Mouse (Mus musculus): Measurements from ENCODE around the gene Clk2.
"Not testable (repeated sequence)": the region's sequence is repeated elsewhere in the genome, so short reads cannot be mapped to it uniquely, and the experiment has no call there.

The Clk2 gene

GRCm38 (mm10) chr3:89161207-89161606 is 3.4 kb upstream of the Clk2 start:
- DNase-seq = not testable (repeated sequence)

- DNase-seq = no peak
These were observed 2.8 kb upstream of the Clk2 start for GRCm38 (mm10) chr3:89161786-89162185.

DNA sequence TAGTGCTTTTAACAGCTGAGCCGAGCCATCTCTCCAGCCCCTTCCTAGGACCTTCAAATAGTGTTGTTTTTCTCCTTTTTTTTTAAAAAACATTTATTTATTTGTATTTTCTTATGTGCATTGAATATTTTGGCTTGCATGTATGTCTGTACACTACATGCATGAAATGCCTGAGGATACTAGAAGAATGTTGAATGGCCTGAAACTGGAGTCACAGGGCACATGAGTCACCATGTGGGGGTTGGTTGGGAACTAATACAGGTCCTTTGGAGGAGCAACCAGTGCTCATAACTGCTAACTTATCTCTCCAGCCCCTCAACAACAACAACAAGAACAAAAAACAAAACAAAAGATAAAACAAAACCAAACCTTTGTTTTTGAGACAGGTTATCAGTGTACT is 1.5 kb upstream of the Clk2 start:
- no peak for DNase-seq

DNA sequence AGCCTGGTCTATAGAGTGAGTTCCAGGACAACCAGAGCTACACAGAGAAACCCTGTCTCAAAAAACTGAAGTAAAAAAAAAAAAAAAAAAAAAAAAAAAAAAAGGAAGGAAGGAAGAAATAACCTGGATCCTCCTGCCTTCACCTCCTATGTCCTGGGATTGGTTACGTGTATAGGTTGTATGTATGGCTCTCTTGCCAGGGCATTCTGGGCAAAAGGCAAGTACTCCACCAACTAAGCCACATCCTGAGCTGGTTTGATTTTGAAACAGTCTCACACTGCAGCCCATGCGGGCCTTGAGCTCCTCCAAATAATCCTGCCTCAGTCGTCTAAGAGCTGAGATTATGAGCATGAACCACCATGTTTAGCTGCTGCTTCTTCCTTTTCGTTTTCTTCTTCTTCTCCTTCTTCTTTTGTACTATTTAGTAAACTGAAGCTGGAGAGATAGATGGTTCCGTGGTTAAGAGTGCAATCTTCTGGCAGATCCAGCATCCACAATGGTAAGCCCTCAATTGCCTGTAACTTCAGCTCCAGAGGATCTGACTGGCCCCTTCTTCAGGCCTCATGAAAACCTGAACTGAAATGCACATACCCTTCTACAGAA is 851 bp upstream of the Clk2 start:
- DNase-seq = peak; percentile 32

- DNase-seq = no peak
These were observed 774 bp downstream of the Clk2 start for GRCm38 (mm10) chr3:89165268-89165870.

GRCm38 (mm10) chr3:89166945-89167344 is 2.4 kb downstream of the Clk2 start:
- DNase-seq = no peak

GRCm38 (mm10) chr3:89174844-89175243 is 10.2 kb downstream of the Clk2 start:
- DNase-seq = no peak

DNA sequence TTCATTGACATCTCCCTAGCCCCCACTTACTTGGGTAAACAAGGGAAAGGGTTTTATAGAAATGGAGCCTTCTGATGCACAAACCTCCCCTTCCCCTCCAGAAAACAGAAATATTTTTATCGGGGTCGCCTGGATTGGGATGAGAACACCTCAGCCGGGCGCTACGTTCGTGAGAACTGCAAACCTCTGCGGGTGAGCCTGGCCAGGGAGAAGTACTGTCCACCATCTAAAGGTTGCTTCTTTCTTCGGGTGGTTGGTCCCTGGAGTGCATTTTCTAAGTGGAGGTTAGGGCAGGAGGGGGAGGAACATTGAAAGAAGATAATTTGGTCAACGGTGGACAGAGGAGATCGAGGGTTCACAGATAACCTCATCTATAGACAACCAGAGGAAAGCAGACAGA is 10.9 kb downstream of the Clk2 start:
- no peak for DNase-seq

DNA sequence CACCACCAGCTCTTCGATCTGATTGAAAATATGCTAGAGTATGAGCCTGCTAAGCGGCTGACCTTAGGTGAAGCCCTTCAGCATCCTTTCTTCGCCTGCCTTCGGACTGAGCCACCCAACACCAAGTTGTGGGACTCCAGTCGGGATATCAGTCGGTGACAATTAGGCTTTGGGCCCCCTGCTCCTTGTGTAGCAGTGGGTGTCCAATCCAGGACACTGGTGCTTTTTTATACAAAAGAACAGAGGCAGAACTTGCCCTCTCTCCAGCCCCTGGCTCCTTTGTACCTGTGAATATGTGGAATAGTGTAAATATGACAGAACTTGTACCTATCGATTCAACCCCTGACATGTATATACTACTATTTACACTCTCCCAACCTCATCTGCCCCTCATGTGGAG is 11.8 kb downstream of the Clk2 start:
- no peak for DNase-seq

- peak; percentile 83 for DNase-seq
These were observed 12.9 kb downstream of the Clk2 start, which contains the start of gene Scamp3 for GRCm38 (mm10) chr3:89177242-89178106. Gene Scamp3 (plus strand): TSS chr3:89177473.

- DNase-seq = no peak
These were observed 13.5 kb downstream of the Clk2 start for GRCm38 (mm10) chr3:89178107-89178385.

DNA sequence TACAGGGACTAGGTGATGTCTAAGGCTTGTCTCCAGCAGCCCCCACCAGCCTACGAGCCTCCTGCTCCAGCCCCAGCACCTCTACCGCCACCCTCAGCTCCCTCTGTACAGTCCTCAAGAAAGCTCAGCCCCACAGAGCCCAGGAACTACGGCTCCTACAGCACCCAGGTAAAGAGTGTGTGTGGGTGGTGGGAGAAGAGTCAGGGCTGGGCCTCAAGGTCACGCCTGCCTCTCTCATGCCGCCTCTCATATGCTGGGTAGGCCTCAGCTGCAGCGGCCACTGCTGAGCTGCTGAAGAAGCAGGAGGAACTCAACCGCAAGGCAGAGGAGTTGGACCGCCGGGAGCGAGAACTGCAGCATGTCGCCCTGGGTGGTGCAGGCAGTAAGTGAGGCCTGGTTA is 14.5 kb downstream of the Clk2 start:
- no peak for DNase-seq

DNA sequence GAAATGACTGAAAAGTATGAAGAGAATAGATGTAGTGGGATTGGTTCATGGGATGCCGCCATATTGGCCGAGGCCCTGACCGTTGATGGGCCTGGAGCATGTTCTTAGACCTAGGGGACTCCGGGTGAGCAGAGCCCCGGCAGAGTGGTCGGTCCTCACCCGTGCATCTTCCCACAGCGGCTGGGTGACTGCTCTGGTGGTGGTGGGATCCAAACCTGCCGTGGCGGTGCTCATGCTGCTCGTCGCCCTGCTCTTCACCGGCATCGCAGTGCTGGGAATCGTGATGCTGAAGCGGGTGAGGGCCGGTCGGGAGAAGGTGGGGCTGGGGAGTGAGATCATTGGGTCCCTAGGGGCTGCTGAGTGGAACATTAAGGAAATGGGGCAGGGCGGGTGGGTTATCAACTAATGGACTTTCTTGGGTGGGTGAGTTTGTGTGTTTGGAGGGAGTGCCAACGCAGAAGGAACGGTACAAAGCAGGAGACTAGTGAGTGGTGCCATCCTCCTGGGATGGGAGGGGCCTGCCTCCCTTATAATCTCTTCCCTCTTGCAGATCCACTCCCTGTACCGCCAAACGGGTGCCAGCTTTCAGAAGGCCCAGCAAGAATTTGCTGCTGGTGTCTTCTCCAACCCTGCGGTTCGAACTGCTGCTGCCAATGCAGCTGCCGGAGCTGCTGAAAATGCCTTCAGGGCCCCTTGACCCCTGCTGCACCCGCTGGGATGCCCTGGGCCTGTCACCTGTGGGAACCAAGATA is 17.3 kb downstream of the Clk2 start:
- no peak for DNase-seq

DNA sequence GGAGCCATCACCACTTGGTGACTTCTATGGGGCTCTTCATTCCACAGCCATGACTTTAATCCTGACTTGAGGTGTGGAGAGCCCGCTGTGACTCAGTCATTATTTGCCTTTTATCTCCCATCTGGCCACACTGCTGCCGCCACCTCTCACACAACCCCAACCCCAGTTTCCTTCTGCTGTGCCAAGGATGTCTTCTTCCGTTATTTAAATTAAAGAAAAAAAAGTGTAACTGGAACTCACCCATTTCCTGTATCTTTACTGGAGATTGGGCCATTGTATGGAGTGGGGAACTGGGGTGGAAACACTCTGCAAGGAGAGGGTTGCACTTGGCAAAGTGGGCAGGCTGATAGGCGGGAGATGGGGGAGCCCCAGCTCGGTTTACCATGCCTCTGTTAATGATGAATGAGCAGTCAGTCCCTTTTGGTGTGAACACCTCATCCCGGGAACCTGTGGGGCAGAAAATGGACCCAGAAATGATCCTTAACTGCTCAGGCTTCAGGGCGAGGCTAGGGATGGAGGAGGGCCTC is 18.0 kb downstream of the Clk2 start:
- no peak for DNase-seq

GRCm38 (mm10) chr3:89183058-89183958 is 18.7 kb downstream of the Clk2 start, which contains the start of gene Fam189b:
Gene Fam189b (plus strand): TSS chr3:89183143.
- DNase-seq = peak; percentile 92

DNA sequence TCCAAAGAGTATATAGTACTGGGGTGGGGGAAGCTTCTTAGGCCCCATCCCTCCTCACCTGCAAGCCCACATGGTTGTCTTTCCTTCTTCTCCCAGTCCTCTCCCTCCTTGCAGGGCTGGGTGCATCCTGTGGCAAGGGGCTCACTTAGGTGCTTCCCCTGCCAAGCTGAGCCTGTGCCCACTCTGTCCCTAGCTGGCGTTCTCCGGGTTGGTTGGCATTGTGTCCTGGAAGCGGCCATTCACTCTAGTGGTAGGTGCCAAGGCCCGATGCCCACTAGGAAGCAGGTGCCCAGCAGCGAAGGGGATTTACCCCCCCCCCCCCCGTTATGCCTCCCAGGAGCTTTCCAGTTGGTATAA is 19.3 kb downstream of the Clk2 start:
- peak; percentile 31 for DNase-seq

GRCm38 (mm10) chr3:89187197-89187596 is 22.6 kb downstream of the Clk2 start:
- DNase-seq = peak; percentile 89

- peak; percentile 76 for DNase-seq
These were observed 23.3 kb downstream of the Clk2 start for GRCm38 (mm10) chr3:89187690-89188477.

DNA sequence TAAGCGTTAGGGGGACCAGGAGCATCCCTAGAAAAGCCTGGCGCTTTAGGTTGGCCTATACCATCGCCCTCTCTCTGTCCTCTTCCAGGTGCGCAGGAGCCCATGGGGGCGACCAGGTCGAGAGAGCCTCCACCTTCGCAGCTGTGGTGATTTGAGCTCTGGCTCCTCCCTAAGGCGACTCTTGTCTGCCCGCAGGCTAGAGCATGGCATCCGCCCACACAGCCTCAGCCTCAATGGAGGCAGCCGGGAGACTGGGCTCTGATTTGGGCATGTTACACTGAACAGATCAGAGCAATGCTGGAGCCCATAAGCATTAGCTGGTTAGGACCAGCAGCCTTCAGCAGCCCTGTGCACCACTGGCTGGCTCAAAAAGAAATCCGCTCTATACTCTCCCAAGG is 23.9 kb downstream of the Clk2 start:
- DNase-seq = peak; percentile 75

- peak; percentile 62 for DNase-seq
These were observed 25.8 kb downstream of the Clk2 start for GRCm38 (mm10) chr3:89190436-89190835.

DNA sequence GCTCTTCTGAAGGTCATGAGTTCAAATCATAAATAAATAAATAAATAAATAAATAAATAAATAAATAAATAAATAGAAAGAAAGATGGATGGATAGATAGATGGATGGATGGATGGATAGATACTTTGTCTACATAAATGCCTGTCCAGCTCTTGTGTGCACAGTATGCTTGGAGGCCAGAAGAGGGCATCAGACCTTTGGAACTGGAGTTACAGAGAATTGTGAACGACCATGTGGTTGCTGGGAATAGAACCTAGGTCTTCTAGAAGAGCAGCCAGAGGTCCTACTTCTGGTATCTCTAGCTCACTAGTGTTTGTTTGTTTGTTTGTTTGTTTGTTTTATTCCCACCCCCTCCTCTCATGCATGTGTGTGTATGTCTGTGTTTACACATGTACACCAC is 28.8 kb downstream of the Clk2 start:
- no peak for DNase-seq
